Mouse (Mus musculus): ENCODE results near the gene Rpl22. TPM values are rescaled to one million over a fixed set of nuclear protein-coding genes. Genes with fewer than 3 reads are reported as not detected.

Rpl22 gene
- polyA plus RNA-seq, 1 experiment from 2014 or later: 424 TPM

GRCm38 (mm10) chr4:152288398-152288945 lies 37.1 kb upstream of the Rpl22 start:
- no peaks in the 10 kb centered on the region for H3K36me3 ChIP-seq
- no peak overlapping the region for H3K9ac ChIP-seq
- no peak for ATAC-seq
- H3K27me3 ChIP-seq (replicated peaks): peaks cover 88% of the 10 kb centered on the region
- H3K27ac ChIP-seq: no peak overlapping the region
- H3K4me1 ChIP-seq (replicated peaks): peaks cover 29% of the 10 kb centered on the region
- H3K4me2 ChIP-seq (replicated peaks): no peak overlapping the region
- WGBS: 53% methylated on average over 18 of the region's 18 CpGs
- no peaks in the 10 kb centered on the region for H3K9me3 ChIP-seq
- H3K4me3 ChIP-seq (replicated peaks): no peak overlapping the region

- Histone ChIP-seq H3K27me3 (replicated peaks) (peaks cover 78% of the 10 kb centered on the region), H3K9ac (no peak overlapping the region), H3K4me2 (replicated peaks) (peak overlapping the region; percentile 54), H3K9me3 (no peaks in the 10 kb centered on the region), H3K36me3 (no peaks in the 10 kb centered on the region), H3K4me3 (replicated peaks) (peak overlapping the region; percentile 29), H3K4me1 (replicated peaks) (peaks cover 30% of the 10 kb centered on the region; the same call in 1 of the 2 replicates), H3K27ac (no peak overlapping the region)
- WGBS: under 1% methylated on average over 39 of the region's 39 CpGs
- ATAC-seq: no peak
Measured at GRCm38 (mm10) chr4:152290385-152290784, 35.2 kb upstream of the Rpl22 start.

GRCm38 (mm10) chr4:152290991-152291390 lies 34.6 kb upstream of the Rpl22 start:
- no peak for ATAC-seq
- Histone ChIP-seq H3K9ac (no peak overlapping the region), H3K4me1 (replicated peaks) (peaks cover 35% of the 10 kb centered on the region), H3K27ac (no peak overlapping the region), H3K36me3 (no peaks in the 10 kb centered on the region), H3K9me3 (no peaks in the 10 kb centered on the region), H3K4me3 (replicated peaks) (no peak overlapping the region), H3K27me3 (replicated peaks) (peaks cover 74% of the 10 kb centered on the region), H3K4me2 (replicated peaks) (peak overlapping the region; percentile 54; the same call in 1 of the 2 replicates)
- WGBS: 26% methylated on average over 11 of the region's 11 CpGs

GRCm38 (mm10) chr4:152291562-152291961 lies 34.0 kb upstream of the Rpl22 start, which contains the start of gene Hes3:
Gene Hes3, minus strand, starts transcription at chr4:152291662.
- H3K9ac ChIP-seq: no peak within 1 kb of the TSS
- no peaks in the 10 kb centered on the region for H3K36me3 ChIP-seq
- peak within 1 kb of the TSS; percentile 54 for H3K4me2 ChIP-seq (replicated peaks)
- H3K9me3 ChIP-seq: no peaks in the 10 kb centered on the region
- WGBS: 30% methylated on average over 6 of the region's 6 CpGs
- peaks cover 30% of the 10 kb centered on the region for H3K4me1 ChIP-seq (replicated peaks)
- H3K4me3 ChIP-seq (replicated peaks): peak within 1 kb of the TSS; percentile 29
- peaks cover 68% of the 10 kb centered on the region for H3K27me3 ChIP-seq (replicated peaks)
- no peak within 1 kb of the TSS for H3K27ac ChIP-seq
- ATAC-seq: no peak

GRCm38 (mm10) chr4:152292102-152292765 lies 33.3 kb upstream of the Rpl22 start:
- H3K27ac ChIP-seq: no peak overlapping the region
- H3K36me3 ChIP-seq: no peaks in the 10 kb centered on the region
- H3K4me1 ChIP-seq (replicated peaks): peaks cover 27% of the 10 kb centered on the region
- ATAC-seq: no peak
- H3K9me3 ChIP-seq: no peaks in the 10 kb centered on the region
- 14% methylated on average over 12 of the region's 12 CpGs for WGBS
- H3K9ac ChIP-seq: no peak overlapping the region
- H3K27me3 ChIP-seq (replicated peaks): peaks cover 61% of the 10 kb centered on the region
- H3K4me2 ChIP-seq (replicated peaks): no peak overlapping the region
- H3K4me3 ChIP-seq (replicated peaks): no peak overlapping the region

GRCm38 (mm10) chr4:152294188-152294929 lies 31.2 kb upstream of the Rpl22 start:
- Histone ChIP-seq H3K4me2 (replicated peaks) (no peak overlapping the region), H3K9me3 (no peaks in the 10 kb centered on the region), H3K36me3 (no peaks in the 10 kb centered on the region), H3K4me3 (replicated peaks) (no peak overlapping the region), H3K27me3 (replicated peaks) (peaks cover 46% of the 10 kb centered on the region), H3K27ac (no peak overlapping the region), H3K4me1 (replicated peaks) (peaks cover 38% of the 10 kb centered on the region), H3K9ac (no peak overlapping the region)
- whole genome bisulfite sequencing: 49% methylated on average over 10 of the region's 10 CpGs
- ATAC-seq: no peak

- 0 out of 2 replicates have a peak overlapping the region, but pooled peaks have one; percentile 7 for H3K27ac ChIP-seq
- ATAC-seq: no peak
- peaks cover 32% of the 10 kb centered on the region for H3K27me3 ChIP-seq (replicated peaks)
- peaks cover 4% of the 10 kb centered on the region; the same call in 1 of the 2 replicates for H3K36me3 ChIP-seq
- H3K4me3 ChIP-seq (replicated peaks): no peak overlapping the region
- H3K9ac ChIP-seq: no peak overlapping the region
- H3K4me2 ChIP-seq (replicated peaks): no peak overlapping the region
- no peaks in the 10 kb centered on the region for H3K9me3 ChIP-seq
- WGBS: 11% methylated on average over 4 of the region's 4 CpGs
- peaks cover 29% of the 10 kb centered on the region for H3K4me1 ChIP-seq (replicated peaks)
Measured at GRCm38 (mm10) chr4:152295916-152296315, 29.6 kb upstream of the Rpl22 start.

- Histone ChIP-seq H3K4me3 (replicated peaks) (peak overlapping the region; percentile 96), H3K36me3 (peaks cover 7% of the 10 kb centered on the region; the same call in 1 of the 2 replicates), H3K9ac (peak overlapping the region; percentile 57; the same call in 1 of the 2 replicates), H3K4me2 (replicated peaks) (peak overlapping the region; percentile 66), H3K27ac (no peak overlapping the region), H3K27me3 (replicated peaks) (peaks cover 27% of the 10 kb centered on the region), H3K9me3 (no peaks in the 10 kb centered on the region), H3K4me1 (replicated peaks) (peaks cover 29% of the 10 kb centered on the region)
- ATAC-seq: no peak
- 10% methylated on average over 8 of the region's 8 CpGs for WGBS
Measured at GRCm38 (mm10) chr4:152296371-152296770, 29.2 kb upstream of the Rpl22 start.

- H3K36me3 ChIP-seq: peaks cover 7% of the 10 kb centered on the region; the same call in 1 of the 2 replicates
- peak within 1 kb of the TSS; percentile 91 for H3K4me2 ChIP-seq (replicated peaks)
- H3K27me3 ChIP-seq (replicated peaks): peaks cover 20% of the 10 kb centered on the region
- ATAC-seq: peak; percentile 97
- under 1% methylated on average over 119 of the region's 119 CpGs for WGBS
- peak within 1 kb of the TSS; percentile 96 for H3K4me3 ChIP-seq (replicated peaks)
- H3K4me1 ChIP-seq (replicated peaks): peaks cover 27% of the 10 kb centered on the region
- H3K9me3 ChIP-seq: no peaks in the 10 kb centered on the region
- H3K27ac ChIP-seq: peak within 1 kb of the TSS; percentile 78
- H3K9ac ChIP-seq: peak within 1 kb of the TSS; percentile 93
Measured at GRCm38 (mm10) chr4:152296874-152297861, 28.4 kb upstream of the Rpl22 start, which contains the start of gene Icmt. Gene Icmt, plus strand, starts transcription at chr4:152297227.

- peak overlapping the region; percentile 14; the same call in 1 of the 2 replicates for H3K9ac ChIP-seq
- H3K4me3 ChIP-seq (replicated peaks): no peak overlapping the region
- no peak for ATAC-seq
- H3K4me1 ChIP-seq (replicated peaks): peaks cover 19% of the 10 kb centered on the region
- H3K27ac ChIP-seq: no peak overlapping the region
- peak overlapping the region; percentile 91; the same call in 1 of the 2 replicates for H3K4me2 ChIP-seq (replicated peaks)
- peaks cover 17% of the 10 kb centered on the region; the same call in 1 of the 2 replicates for H3K36me3 ChIP-seq
- peaks cover 3% of the 10 kb centered on the region; the same call in 1 of the 2 replicates for H3K27me3 ChIP-seq (replicated peaks)
- no peaks in the 10 kb centered on the region for H3K9me3 ChIP-seq
- WGBS: 86% methylated on average over 14 of the region's 14 CpGs
Measured at GRCm38 (mm10) chr4:152298836-152299235, 26.7 kb upstream of the Rpl22 start.

GRCm38 (mm10) chr4:152300375-152300774 lies 25.2 kb upstream of the Rpl22 start:
- ATAC-seq: no peak
- Histone ChIP-seq H3K9me3 (no peaks in the 10 kb centered on the region), H3K4me2 (replicated peaks) (no peak overlapping the region), H3K36me3 (peaks cover 21% of the 10 kb centered on the region; the same call in 1 of the 2 replicates), H3K4me1 (replicated peaks) (peaks cover 17% of the 10 kb centered on the region), H3K4me3 (replicated peaks) (no peak overlapping the region), H3K9ac (no peak overlapping the region), H3K27me3 (replicated peaks) (no peaks in the 10 kb centered on the region), H3K27ac (no peak overlapping the region)
- 95% methylated on average over 8 of the region's 8 CpGs for WGBS
